Mouse (Mus musculus) small intestine, adult 2 months (tissue): ENCODE results near the gene 4930550C14Rik.

Experiments
- CTCF ChIP-seq: fragments of 200-500 bp; IDR thresholded peaks from 2 replicates; pipeline ENCODE4 v1.5.1; 2012; ENCODE audit warnings: low read depth, mild to moderate bottlenecking, control low read depth, inconsistent platforms, low read length, moderate library complexity, mixed read lengths; ENCODE audit not compliant: insufficient replicate concordance, insufficient read length; ENCODE audit errors: extremely low read depth
- POLR2A ChIP-seq: fragments of 200-500 bp; IDR thresholded peaks from 2 replicates; pipeline ENCODE4 v1.6.1; 2012; ENCODE audit warnings: low read depth, mild to moderate bottlenecking, control low read depth, inconsistent platforms, low read length, moderate library complexity

- TF ChIP-seq CTCF (no peak), POLR2A (no peak)
Measured at GRCm38 (mm10) chr9:53404753-53405722, 2.9 kb downstream of the 4930550C14Rik start.
